Mouse (Mus musculus) G1E (cell line): Measurements from ENCODE around the gene Cd200.

Experiments used
- CTCF ChIP-seq: IDR thresholded peaks from 2 replicates; pipeline ENCODE4 v1.5.1; 2012; ENCODE audit warnings: low read depth, low read length, inconsistent platforms, mixed read lengths
- GATA1 ChIP-seq: IDR thresholded peaks from 2 replicates; pipeline ENCODE4 v1.6.1; 2012; ENCODE audit warnings: borderline replicate concordance, low read length, inconsistent platforms, mixed read lengths
- POLR2AphosphoS5 ChIP-seq: IDR thresholded peaks from 2 replicates; pipeline ENCODE4 v1.6.1; 2012; ENCODE audit warnings: low read depth, low read length, inconsistent platforms; ENCODE audit not compliant: insufficient replicate concordance
- TAL1 ChIP-seq: conservative IDR thresholded peaks from 2 replicates; pipeline ENCODE4 v1.6.1; 2012; ENCODE audit warnings: low read depth, low read length, inconsistent platforms, mixed read lengths

DNA sequence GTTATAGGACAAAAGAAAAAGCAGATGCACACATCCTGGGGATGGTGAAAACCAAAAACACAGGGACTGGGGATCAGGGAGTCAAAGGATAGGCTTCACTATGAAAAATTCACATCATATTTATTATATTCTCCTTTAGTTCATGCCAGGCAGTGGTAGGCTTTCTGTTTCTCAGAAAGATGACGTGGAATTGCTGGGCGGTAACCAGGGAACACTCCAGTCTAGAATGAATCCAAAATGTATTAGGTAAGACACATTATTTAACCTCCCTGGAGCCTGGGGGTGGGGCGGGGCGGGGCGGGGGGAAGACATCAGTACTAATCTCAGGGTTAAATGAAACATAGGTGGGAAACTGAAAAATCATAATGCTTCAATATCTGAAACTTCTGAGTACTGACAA lies 1.8 kb downstream of the Cd200 start:
- TF ChIP-seq CTCF (no peak), GATA1 (no peak), TAL1 (no peak), POLR2AphosphoS5 (no peak)
